Mouse (Mus musculus): ENCODE measurements around the gene Ddx27.

Gene Ddx27

DNA sequence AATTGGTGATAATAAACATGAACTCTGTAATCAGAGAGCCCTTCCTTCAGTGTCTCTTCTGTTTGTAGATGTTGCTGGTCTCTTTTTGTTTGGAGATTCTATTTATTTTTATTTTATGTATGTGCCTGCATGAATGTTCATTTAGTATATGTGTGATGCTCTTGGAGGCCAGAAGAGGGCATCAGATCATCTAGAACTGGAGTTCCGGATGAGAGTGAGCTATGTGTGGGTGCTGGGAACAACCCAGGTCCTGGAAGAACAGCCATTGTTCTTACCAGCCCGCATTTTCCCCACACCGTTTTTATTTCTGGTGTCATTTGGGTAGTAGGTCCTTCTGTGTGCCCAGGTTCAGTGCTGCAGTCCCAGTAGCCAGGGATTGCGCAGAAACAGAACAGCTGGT is 15.5 kb downstream of the Ddx27 start:
- DNase-seq, result no peak

DNA sequence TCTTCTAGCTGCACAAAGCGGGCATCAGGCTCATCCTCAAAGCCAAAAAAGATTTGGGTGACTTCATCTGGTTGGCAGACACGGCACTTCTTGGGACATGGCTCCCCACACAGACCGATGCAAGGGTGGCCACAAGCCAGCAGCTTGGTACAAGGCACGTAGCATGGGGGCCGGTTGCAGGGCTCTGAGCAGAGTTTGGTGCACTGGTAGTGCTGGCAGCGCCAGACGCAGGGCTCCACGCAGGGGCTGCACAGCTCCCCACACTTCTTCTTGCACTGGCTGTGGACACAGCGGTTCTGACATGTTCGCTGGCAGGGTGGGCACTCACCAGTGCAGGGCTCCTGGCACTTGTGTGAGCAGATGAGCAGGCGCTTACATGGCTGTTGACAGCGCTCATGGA is 22.7 kb downstream of the Ddx27 start:
- no peak for DNase-seq

- DNase-seq, result no peak
Observed at GRCm38 (mm10) chr2:167038297-167038696, 23.3 kb downstream of the Ddx27 start.

DNA sequence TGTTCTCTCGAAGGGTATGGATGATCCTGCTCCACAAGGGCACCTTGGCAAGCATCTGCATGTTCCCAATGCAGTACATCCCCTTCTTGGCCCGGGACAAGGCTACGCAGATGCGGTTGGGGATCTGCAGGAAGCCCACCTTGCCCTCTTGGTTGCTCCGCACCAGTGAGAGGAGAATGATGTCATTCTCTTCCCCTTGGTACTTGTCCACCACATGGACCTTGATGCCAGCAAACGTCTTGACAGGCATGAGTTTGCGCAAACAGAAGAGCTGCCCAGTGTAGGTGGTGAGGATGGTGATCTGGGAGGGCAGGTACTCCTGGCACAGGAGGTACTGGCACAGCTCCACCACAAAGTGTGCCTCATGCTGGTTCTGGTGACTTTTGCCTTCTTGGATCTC is 23.7 kb downstream of the Ddx27 start:
- no peak for DNase-seq

GRCm38 (mm10) chr2:167039386-167039785 is 24.4 kb downstream of the Ddx27 start:
- no peak for DNase-seq

DNA sequence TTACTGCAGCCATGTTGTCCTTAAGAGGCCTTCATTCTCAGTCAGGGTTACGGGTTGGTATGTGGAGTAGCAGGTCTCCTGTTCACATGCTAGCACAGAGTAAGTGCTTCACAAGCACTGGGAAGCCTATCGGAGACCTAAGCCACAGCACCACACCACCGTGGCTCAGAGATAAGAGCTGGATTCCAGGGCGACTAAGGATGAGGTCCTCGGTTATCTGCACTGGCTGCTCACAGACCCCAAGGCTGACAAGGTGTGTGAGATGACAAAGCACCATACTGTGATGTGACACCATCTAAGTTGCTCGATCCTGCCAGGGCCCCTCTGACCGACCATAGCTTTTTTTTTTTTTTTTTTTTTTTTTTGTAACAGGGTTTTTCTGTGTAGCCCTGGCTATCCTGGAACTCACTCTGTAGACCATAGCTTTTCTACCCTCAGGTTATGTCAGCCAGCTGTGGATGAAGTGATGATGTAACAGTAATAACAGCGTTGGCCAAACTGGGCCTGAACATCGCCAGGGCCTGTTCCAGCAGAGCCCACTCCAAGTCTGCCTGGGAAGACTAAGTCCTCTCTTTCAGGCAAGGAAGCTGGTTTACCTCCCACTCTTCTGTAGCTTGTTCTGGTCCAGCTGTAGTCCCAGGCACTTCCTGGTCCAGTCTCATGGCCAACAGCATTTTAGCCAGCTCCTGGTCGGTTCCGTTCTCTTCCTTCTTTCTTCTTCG is 28.6 kb downstream of the Ddx27 start:
- DNase-seq, result no peak

- DNase-seq, result no peak
Observed at GRCm38 (mm10) chr2:167048223-167048622, 33.2 kb downstream of the Ddx27 start.

DNA sequence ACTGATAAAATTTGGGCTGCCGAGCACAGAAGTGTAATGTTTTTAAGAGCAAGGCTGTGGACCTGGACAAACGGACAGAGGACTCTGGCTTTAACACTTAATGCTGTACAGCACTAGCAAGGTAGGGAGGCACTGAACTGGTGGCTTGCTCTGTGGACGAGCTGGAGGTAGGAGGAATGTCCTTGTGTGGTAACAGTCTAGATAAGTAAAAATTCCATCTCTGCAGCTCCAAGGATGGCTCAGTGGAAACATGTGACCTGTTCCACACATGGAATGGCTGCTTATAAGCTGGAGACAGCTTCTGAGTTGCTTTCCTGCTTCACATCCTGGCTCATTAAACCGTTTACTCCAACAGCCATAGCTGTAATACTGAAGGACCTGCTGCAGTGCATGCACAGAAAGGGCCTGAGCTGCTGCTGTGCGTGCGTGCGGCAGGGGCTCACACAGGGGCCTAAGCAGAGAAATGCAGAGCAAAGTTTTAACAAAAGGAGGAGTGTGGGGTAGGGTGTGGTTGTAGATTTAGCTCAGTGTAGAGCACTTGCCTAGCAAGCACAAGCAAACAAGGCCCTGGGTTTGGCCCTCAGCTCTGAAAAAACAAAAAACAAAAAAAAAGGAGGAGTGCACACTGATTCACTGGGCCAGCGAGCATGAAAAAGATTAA is 33.8 kb downstream of the Ddx27 start:
- DNase-seq, result no peak

DNA sequence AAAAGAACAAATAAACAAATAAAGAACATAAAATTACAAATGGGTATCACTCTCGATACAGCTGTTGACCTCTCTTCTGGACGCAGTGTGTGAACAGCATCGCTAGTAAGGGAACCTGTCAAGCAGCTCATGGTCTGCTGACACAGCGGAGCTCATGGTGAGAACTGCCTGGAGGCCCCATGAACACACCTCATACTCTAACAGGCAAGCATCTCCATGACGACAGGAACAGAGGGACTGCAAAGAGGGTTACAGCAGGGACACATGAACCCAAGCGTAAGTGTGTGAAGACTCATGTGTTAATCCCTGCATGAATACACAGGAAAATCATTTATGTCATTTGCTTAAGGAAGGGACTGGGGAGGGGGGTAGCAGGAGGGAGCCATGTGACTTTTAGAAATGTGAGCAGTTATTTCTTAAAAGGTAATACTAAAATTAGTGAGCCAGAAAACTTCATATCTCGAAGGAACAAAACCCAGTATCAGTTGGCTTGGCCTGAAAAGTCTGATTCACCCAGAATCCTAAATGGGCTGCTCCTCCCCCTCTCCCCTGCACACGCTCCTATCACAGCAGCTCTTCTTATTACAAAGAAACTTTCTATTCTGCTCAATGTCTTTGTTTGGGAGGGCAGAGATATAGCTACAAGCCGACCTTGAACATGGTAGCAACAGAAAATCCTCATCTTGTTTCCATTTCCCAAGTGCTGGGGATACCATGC is 38.3 kb downstream of the Ddx27 start:
- DNase-seq, result no peak

DNA sequence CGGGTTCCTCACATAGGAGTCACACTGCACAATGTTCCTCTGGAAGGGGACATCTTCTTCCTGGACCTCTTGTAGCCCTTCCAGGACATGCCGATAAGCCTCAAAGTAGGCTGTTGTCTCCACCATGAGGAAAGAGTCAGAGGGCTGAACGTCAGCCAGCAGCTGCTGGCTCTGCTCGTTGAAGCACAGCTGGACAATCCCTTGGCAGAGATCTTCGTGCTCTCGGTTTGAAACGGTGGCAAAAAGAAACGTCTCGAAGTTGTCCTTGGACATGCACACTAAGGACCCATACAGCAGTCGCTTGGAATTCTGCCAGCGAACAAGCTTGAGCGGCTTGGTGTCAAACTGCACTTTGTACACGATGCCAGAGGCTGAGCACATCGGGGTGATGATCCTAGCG is 40.4 kb downstream of the Ddx27 start:
- DNase-seq, result peak; percentile 55 to 70

- DNase-seq, result no peak
Observed at GRCm38 (mm10) chr2:167056210-167056941, 41.4 kb downstream of the Ddx27 start.

- DNase-seq, result no peak
Observed at GRCm38 (mm10) chr2:167056942-167057323, 41.9 kb downstream of the Ddx27 start.

GRCm38 (mm10) chr2:167058201-167058600 is 43.2 kb downstream of the Ddx27 start:
- peak in 1 of 2 experiments; percentile 41 for DNase-seq

DNA sequence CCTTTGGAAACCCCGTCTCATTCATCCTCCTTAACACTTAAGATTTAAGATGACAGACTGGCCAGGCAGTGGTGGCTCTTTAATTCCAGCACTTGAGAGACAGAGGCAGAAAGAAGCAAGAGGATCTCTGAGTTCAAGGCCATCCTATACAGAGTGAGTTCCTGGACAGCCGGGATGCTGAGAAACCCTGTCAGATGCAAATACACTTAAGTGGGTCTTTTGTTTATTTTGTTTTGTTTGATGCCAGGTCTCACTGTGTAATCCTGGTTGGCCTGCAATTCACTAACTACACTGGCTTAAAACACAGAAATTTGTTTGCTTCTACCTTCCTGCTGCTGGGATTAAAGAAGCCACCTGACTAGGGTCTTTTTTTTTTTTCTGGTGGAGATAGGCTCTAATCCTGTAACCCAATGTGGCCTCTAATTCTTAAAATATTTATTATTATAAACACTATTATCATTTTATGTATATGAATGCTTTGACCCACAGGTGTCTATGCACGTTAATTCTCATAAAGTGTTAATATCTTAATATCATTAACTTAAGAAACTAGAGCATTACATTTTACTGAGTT is 43.9 kb downstream of the Ddx27 start:
- DNase-seq, result no peak

DNA sequence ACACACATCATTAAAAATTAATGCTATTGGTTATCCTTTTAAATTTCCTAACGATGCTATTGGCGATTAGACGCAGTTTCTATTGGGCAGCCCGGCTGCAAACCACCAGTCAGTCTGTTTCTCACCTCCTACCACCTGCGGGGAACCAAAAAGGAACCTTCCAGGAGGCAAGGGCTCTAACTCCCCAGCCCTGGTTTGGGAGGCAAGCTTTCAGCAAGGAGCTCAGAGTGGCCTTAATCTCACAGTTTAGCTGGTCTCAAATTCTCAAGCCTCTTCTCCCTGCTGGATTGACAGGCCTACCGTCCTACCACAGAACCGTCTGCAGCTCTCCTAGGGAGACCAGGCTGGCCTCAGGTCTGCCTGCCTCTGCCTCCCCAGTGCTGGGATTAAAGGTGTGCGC is 44.5 kb downstream of the Ddx27 start:
- peak in 1 of 2 experiments; percentile 43 for DNase-seq

- peak; percentile 42 to 60 for DNase-seq
Observed at GRCm38 (mm10) chr2:167059960-167060359, 45.0 kb downstream of the Ddx27 start.

DNA sequence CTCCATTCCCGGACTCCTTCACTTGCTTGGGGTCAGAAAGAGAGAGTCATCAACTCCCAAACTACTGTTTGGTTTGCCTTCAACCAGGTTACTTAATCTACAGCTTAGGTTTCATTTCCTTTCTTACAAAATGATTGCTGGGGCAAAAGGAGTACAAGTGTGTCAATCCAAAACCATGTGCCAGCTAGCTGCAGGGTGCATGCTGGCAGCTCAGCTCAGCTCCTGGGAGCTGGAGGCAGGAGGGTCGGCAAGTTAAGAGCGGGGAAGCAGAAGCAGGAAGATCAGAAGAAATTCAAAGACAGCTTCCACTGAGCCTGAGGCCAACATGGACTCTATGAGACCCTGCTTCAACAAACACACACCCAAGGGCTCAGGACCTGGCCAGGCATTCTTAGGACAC is 45.4 kb downstream of the Ddx27 start:
- peak in 1 of 2 experiments; percentile 39 for DNase-seq

DNA sequence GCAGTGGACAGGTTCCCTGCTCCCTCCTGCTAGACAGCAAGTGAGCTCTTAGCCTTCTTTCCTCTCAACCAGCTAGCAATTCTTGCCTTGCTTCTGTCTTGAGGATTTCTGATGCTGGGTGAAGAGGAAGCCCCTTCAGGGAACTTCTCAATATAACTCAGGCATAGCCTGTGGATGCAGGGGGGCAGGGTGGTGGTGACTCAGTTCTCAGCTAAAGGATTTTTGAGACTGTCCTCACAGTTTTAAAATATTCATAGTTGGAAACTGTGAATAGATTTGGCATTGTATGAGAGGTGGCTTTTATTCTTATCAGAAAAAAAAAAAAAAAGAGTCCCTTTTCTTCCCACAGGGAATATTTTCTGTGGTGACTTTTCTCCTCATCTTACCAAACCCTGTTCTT is 45.8 kb downstream of the Ddx27 start:
- no peak for DNase-seq

- DNase-seq, result no peak
Observed at GRCm38 (mm10) chr2:167061381-167062034, 46.5 kb downstream of the Ddx27 start.

GRCm38 (mm10) chr2:167062497-167062911 is 47.5 kb downstream of the Ddx27 start:
- peak; percentile 93 to 97 for DNase-seq

- DNase-seq, result peak; percentile 97 to 98
Observed at GRCm38 (mm10) chr2:167062965-167063880, 48.2 kb downstream of the Ddx27 start, which contains the start of gene Znfx1. Znfx1 (minus strand) TSS chr2:167063015.
